Mouse (Mus musculus): ENCODE results near the gene Twf1. TPM values are rescaled to one million over a fixed set of nuclear protein-coding genes. Genes with fewer than 3 reads are reported as not detected.
A peak's percentile ranks its signal among the peaks of the same experiment; 100 is the strongest.

The Twf1 gene
- total RNA-seq, 2 experiments from 2014 or later, result 9.6 to 10.5 TPM

GRCm38 (mm10) chr15:94574566-94575268, 15.0 kb downstream of the Twf1 start:
- no peak for DNase-seq

DNA sequence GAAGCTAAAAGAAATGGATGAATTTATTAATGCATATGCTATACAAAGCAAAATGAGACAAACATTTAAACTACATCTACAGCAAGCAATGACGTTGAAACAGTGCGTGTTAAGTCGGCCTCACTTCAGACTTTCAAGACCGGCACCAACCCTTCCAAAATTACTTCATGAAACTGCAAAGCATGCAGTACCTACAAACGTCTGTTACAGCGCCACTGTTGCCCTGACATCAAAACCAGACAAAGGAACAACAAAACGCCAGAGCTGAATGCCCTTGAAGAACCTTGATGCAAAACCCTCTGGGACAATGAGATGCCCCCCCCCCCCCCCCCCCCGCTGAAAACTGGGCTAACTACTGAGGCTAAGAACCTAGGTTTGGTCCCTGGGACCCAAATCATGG, 16.9 kb downstream of the Twf1 start:
- DNase-seq, result no peak

DNA sequence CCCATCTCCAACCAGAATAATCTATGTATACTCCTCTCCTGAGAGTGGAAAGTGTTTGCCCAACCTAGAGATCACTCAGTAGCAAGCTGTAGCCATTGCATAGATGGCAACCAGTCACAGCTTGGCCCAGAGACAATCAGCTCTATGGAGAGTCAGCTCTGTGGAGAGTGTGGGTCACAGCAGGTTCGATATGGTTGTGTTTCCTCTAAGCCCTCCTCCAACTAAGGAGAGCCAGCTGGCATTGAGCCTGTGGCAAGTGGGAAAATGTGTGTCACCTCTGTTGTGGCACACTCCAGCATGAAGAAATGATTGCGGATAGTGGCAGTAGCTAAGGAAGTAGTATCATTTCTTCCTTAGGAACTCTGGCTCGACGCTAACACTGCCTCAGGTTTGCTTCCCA, 18.2 kb downstream of the Twf1 start:
- DNase-seq, result no peak

DNA sequence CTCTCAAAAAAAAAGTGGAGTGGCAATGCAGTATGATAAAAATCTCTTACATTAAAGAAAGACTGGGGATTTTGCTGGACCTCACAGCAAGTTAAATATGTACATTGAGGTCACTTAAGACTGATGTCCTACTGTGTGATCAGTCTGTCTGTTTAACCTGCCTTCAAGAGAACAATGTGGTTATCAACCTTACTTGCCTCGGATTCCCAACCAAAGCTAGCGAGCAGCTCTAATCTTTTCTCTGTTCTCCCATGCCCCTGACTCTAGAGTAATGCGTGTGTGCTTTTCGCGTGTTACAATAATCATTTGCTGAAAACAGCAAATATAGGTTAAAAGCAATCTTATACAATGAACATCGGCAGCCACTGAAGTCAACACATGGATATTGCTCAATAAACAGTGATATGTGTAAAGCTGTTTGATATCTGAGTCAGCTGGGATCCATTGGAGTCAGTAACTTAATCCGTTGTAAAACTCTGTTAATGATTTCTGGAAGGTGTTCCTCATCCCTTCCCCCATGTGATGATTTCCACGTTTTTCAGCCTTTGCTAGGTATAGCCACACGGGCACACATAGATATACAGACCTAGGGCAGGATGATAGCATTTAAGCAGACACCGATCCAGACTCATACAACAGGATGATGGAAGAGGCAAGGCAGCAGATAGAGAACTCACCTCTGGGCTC, 21.1 kb downstream of the Twf1 start:
- no peak for DNase-seq

- no peak for DNase-seq
Measured at GRCm38 (mm10) chr15:94565854-94566253, 23.8 kb downstream of the Twf1 start.

- no peak for DNase-seq
Measured at GRCm38 (mm10) chr15:94564909-94565308, 24.8 kb downstream of the Twf1 start.

DNA sequence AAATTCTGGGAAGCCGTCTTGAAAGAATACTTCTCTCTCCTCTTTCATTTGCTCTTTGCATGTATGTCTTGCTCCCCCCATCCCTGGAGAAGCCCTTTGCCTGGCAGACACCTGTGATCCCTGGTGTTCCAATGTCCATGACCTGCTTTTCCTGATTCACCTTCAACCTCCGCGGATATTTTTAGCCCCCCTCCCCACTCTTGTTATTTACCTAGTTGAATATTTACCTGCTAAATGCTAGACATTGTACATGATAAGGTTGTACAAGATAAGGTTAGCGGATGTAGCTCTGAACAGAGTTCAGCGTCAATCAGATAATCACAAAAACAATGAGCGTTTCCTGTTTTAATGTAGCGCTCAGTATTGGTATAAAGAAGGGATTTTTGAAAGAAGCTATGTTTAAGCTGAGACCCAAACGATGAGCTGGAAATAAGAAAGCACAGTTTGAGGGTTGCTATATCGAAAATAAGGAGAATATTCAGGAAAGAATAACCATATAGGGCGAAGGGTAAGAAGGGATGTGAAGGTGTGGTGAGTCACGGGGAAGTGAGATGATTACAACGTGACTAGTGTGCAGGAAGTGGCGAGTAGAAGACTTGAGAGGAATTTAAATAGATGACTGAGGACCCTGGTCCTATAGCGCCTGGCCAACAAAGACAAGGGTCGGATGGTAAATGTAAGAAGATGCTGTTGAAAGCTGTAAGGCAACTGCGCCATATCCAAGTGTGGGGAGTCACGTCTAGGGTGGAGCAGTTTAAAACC, 30.6 kb downstream of the Twf1 start:
- no peak for DNase-seq

DNA sequence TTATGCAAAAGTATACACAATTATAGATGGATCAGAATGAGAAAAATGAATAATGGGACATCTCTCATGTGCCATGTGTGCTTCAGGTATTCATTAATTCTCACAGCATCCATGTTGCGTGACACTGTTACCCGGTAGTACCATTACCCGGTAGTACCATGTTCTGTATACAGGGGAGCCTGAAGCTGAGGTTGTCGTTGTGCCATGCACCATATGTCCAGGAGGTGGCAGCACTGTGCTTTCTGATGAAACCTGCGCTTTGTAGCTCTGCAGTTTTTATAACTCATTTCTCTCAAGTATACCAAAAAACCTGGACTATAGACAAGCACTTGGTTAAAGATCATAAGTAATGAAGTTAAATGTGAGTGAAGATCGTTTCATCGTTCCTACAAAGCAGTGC, 32.2 kb downstream of the Twf1 start:
- peak; percentile 52 for DNase-seq

GRCm38 (mm10) chr15:94553536-94553935, 36.2 kb downstream of the Twf1 start:
- DNase-seq, result no peak

DNA sequence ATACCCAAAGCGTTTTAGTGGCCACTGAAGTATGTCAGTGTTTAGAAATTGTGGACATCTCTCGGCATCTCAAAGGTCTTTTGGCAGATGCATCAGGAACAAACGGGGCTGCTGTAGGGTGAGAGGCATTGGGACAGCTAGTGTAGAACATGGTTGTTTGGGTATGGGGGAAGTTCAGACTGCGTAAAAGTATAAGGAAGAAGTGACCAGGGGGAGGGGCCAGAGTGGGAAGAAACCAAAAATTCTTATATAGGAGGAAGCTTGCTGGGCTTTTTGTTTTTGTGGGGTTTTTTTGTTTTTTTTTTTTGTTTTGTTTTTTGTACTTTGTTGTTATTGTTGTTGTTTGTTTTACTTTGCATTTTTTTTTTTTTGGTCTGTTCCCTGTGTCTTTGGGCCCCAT, 44.8 kb downstream of the Twf1 start:
- no peak for DNase-seq

DNA sequence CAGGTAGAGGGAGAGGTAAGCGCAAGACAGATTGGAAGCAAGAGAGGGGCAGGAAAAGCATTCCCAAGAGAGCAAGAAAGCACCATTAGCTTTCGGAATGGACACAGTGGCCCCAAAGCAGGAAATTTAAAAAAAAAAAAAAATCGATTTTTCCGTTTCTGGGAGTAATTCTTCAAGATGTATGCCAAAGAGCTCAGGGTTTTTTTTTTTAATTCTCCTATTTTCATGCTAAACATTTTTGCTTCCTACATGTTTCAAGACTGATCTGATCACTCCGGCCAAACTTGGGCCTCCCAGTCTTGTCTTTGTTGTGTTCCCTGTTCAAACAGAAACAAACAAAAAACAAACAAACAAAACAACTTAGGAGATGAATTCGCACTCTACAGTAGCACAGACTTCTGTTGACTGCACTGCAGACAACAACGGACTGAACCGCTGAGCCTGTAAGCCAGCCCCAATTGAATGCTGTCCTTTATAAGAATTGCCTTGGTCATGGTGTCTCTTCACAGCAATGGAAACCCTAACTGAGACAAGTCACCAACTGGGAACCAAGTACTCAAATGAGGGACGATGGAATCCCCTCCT, 45.5 kb downstream of the Twf1 start:
- no peak for DNase-seq

GRCm38 (mm10) chr15:94543409-94544051, 46.2 kb downstream of the Twf1 start, which contains the start of the genes Pus7l and Irak4:
Pus7l (minus strand) TSS chr15:94543547.
Irak4 (plus strand) TSS chr15:94543643.
- DNase-seq, result peak; percentile 92

- no peak for DNase-seq
Measured at GRCm38 (mm10) chr15:94542567-94543408, 46.9 kb downstream of the Twf1 start.

DNA sequence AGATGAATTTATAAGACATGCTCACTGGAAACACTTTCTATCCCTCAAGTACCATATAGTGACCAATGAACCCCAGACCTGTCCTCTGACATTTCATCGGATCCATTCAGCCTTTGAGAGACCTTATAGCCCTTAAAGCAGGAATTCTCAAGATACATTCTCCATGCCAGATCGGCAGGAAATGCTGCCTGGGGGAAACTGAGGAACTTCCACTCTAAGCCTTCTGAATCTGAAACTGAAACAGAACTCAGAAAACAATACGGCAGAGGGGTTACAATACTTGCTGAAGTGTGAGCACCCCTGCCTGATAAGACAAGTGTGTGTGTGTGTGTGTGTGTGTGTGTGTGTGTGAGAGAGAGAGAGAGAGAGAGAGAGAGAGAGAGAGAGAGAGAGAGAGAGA, 50.4 kb downstream of the Twf1 start:
- no peak for DNase-seq

DNA sequence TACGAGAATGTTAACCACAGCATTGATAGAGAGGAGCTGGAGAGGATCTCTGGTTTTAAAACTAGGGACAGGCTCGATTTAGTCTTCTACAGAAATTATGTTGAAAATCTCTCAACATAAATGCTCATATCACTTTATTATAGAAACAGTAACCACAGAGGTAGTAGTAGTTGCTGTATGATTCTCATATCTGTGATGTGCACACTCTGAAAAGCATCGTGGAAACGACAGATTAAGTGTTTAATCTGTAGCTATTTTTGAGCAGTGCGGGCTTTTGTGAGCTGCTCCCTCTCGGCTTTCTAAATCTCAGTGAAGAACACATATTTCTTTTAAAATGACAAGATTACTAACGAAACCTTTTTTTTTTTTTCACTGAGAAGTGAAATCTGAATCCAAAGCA, 54.2 kb downstream of the Twf1 start:
- no peak for DNase-seq

DNA sequence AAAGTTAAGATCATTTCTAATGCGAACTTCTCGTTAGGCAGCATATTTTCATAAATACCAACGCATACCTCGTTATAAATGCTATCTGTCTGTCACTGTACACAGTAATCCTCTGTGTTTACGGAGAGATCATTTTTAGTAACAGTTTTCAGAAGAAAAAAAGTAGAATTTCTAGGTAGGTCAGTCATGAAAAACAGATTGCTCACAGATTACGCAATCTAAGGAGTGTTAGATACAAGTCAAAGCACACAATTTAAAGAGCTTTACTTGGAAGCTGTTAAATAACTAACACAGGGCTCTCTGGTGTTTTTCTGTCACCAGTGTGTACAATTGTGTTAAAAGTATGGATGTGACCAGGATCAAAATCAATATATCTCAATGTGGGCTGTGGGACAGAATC, 56.7 kb downstream of the Twf1 start:
- DNase-seq, result no peak

DNA sequence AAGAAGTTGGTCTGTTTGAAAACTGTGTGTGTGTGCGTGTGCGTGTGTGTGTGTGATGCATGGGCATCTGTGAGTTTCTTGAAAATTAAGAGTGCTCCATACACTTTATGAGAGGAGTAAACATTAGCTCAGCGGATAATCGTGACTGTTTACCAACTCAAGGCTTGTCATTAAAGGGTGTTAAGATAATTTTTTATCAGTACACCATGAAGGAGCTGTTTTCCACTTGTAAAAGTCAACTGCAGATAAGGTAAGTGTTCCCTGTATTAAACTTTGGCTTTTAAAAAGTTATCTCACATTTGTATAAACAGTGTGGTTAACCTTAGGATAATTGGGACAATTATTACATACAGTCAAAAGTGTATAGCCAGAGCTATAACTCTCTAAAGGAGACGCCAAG, 57.4 kb downstream of the Twf1 start:
- DNase-seq, result no peak

DNA sequence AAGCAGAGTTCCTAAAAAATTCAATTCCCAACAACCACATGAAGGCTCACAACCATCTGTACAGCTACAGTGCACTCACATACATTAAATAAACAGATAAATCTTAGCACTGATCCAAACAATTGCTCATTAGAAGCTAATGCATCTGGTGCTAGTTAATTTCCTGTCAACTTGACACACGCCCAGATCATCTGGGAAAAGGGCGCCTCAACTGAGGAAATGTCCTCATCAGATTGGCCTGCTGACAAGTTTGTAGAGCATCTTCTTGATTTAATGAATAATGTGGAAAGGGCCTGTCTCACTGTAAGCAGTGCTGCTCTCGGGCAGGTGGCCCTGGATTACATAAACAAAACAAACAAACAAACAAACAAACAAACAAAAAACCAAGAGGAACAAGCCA, 59.2 kb downstream of the Twf1 start:
- no peak for DNase-seq

All from gastrocnemius, postnatal 25 days (tissue).